Mouse (Mus musculus) megakaryocyte, adult 5-6 weeks (primary cell): ENCODE results near the gene Psmb7. TPM values are rescaled to one million over a fixed set of nuclear protein-coding genes. Genes with fewer than 3 reads are reported as not detected.

Source experiments
- ATAC-seq: 2 replicates; pipeline ENCODE4 v1.8.0; 2016; ENCODE audit warnings: mild to moderate bottlenecking, inconsistent platforms; ENCODE audit not compliant: poor library complexity, severe bottlenecking
- total RNA-seq, 2 experiments: library from RNA; stranded (forward) in 1 of 2; stranded (reverse) in 1 of 2; fragments of 153-499, 151-499 nt in 1 of 2; fragments of 221-1000, 200-1000 nt in 1 of 2; gene quantifications; 2 replicates each; pipeline versions ENCODE4 v1.2.3 to v1.2.4; 2015 to 2017

The Psmb7 gene
- total RNA-seq, 2 experiments from 2014 or later: 197 to 268 TPM

GRCm38 (mm10) chr2:38597896-38598295, 46.0 kb downstream of the Psmb7 start:
- ATAC-seq: peak; percentile 57

- ATAC-seq: no peak
These were observed 49.0 kb downstream of the Psmb7 start for GRCm38 (mm10) chr2:38594874-38595273.

GRCm38 (mm10) chr2:38591751-38592459, 52.0 kb downstream of the Psmb7 start:
- ATAC-seq: peak; percentile 57; the same call in 1 of the 2 replicates

- no peak for ATAC-seq
These were observed 57.2 kb downstream of the Psmb7 start for GRCm38 (mm10) chr2:38586733-38587132.

GRCm38 (mm10) chr2:38585379-38585736, 58.5 kb downstream of the Psmb7 start:
- no peak for ATAC-seq

- ATAC-seq: no peak
These were observed 59.1 kb downstream of the Psmb7 start for GRCm38 (mm10) chr2:38584514-38585378.

- no peak for ATAC-seq
These were observed 59.9 kb downstream of the Psmb7 start for GRCm38 (mm10) chr2:38583982-38584381.

- ATAC-seq: no peak
These were observed 64.4 kb downstream of the Psmb7 start for GRCm38 (mm10) chr2:38579528-38579927.

- ATAC-seq: no peak
These were observed 65.0 kb downstream of the Psmb7 start for GRCm38 (mm10) chr2:38578602-38579521.

GRCm38 (mm10) chr2:38574697-38575096, 69.2 kb downstream of the Psmb7 start:
- 0 out of 2 replicates have a peak, but pooled peaks have one; percentile 14 for ATAC-seq

- no peak for ATAC-seq
These were observed 71.8 kb downstream of the Psmb7 start for GRCm38 (mm10) chr2:38571971-38572601.

GRCm38 (mm10) chr2:38562596-38562995, 81.3 kb downstream of the Psmb7 start:
- no peak for ATAC-seq

GRCm38 (mm10) chr2:38560296-38561227, 83.3 kb downstream of the Psmb7 start:
- ATAC-seq: no peak

- no peak for ATAC-seq
These were observed 87.2 kb downstream of the Psmb7 start for GRCm38 (mm10) chr2:38556721-38557120.

GRCm38 (mm10) chr2:38555659-38556058, 88.2 kb downstream of the Psmb7 start:
- ATAC-seq: no peak

GRCm38 (mm10) chr2:38554226-38554995, 89.5 kb downstream of the Psmb7 start:
- ATAC-seq: no peak

- ATAC-seq: no peak
These were observed 91.9 kb downstream of the Psmb7 start for GRCm38 (mm10) chr2:38552004-38552443.

GRCm38 (mm10) chr2:38547793-38548517, 95.9 kb downstream of the Psmb7 start:
- ATAC-seq: no peak
